Mouse (Mus musculus) embryo, embryonic 11.5 days (tissue): ENCODE results near the gene Usp43.
A peak's percentile ranks its signal among the peaks of the same experiment; 100 is the strongest.

Source experiments
- DNase-seq: peaks from one replicate; pipeline ENCODE4 v3.0.0-alpha.2; 2012; ENCODE audit warnings: low read depth, low spot score

Gene Usp43

GRCm38 (mm10) chr11:67897064-67897560 is 24.8 kb downstream of the Usp43 start:
- peak; percentile 27 for DNase-seq

- no peak for DNase-seq
These were observed 26.3 kb downstream of the Usp43 start for GRCm38 (mm10) chr11:67895641-67896040.

GRCm38 (mm10) chr11:67888521-67888920 is 33.4 kb downstream of the Usp43 start:
- DNase-seq: no peak

GRCm38 (mm10) chr11:67885921-67886320 is 36.0 kb downstream of the Usp43 start:
- DNase-seq: no peak

- DNase-seq: no peak
These were observed 56.3 kb downstream of the Usp43 start for GRCm38 (mm10) chr11:67865521-67866197.

GRCm38 (mm10) chr11:67865100-67865499 is 56.9 kb downstream of the Usp43 start:
- no peak for DNase-seq

GRCm38 (mm10) chr11:67861399-67861838 is 60.5 kb downstream of the Usp43 start:
- DNase-seq: no peak

- no peak for DNase-seq
These were observed 61.1 kb downstream of the Usp43 start for GRCm38 (mm10) chr11:67860743-67861398.

- DNase-seq: no peak
These were observed 63.4 kb downstream of the Usp43 start for GRCm38 (mm10) chr11:67858518-67858917.

- no peak for DNase-seq
These were observed 66.9 kb downstream of the Usp43 start for GRCm38 (mm10) chr11:67855035-67855434.

- DNase-seq: no peak
These were observed 68.0 kb downstream of the Usp43 start for GRCm38 (mm10) chr11:67853996-67854395.

GRCm38 (mm10) chr11:67851770-67852169 is 70.2 kb downstream of the Usp43 start:
- DNase-seq: no peak

- no peak for DNase-seq
These were observed 76.8 kb downstream of the Usp43 start for GRCm38 (mm10) chr11:67845193-67845592.

GRCm38 (mm10) chr11:67839810-67840209 is 82.1 kb downstream of the Usp43 start:
- no peak for DNase-seq

GRCm38 (mm10) chr11:67835408-67836078 is 86.4 kb downstream of the Usp43 start:
- no peak for DNase-seq

- no peak for DNase-seq
These were observed 90.1 kb downstream of the Usp43 start for GRCm38 (mm10) chr11:67831820-67832219.

GRCm38 (mm10) chr11:67829530-67829929 is 92.4 kb downstream of the Usp43 start:
- DNase-seq: no peak

GRCm38 (mm10) chr11:67828360-67829059 is 93.4 kb downstream of the Usp43 start:
- no peak for DNase-seq

GRCm38 (mm10) chr11:67821560-67821959 is 100.4 kb downstream of the Usp43 start:
- DNase-seq: no peak

- peak; percentile 42 for DNase-seq
These were observed 101.7 kb downstream of the Usp43 start for GRCm38 (mm10) chr11:67820221-67820620.

GRCm38 (mm10) chr11:67819604-67820003 is 102.3 kb downstream of the Usp43 start:
- peak; percentile 36 for DNase-seq

GRCm38 (mm10) chr11:67811535-67811934 is 110.4 kb downstream of the Usp43 start:
- no peak for DNase-seq
